Mouse (Mus musculus): ENCODE measurements around the gene Mageb4.
"Not testable (repeated sequence)": the region's sequence is repeated elsewhere in the genome, so short reads cannot be mapped to it uniquely, and the experiment has no call there.

Mageb4 gene

GRCm38 (mm10) chrX:86304993-86305392 is at the start of gene Mageb4:
Gene Mageb4, minus strand, starts transcription at chrX:86305093.
- DNase-seq (ENCODE audit: low spot score): not testable (repeated sequence)

DNA sequence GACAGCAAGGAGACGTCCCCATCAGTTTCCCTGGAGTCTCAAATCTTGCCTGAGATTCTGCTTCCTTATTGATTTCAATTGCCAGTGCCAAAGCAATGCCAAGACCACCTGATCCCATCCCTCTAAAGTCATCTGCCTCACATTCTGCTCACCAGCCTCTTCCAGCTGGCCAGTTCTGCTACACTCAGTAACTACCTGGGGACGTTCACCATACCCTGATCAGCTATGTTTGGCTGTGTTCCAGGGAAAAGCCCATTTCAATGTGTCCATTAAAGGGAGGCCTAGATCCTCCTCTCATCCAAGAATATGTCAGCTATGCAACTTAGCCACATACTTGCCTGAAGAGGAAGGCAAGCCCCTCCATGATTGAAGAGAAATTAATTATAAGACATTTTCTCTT is 20.3 kb downstream of the Mageb4 start:
- DNase-seq (ENCODE audit: low spot score): not testable (repeated sequence)

DNA sequence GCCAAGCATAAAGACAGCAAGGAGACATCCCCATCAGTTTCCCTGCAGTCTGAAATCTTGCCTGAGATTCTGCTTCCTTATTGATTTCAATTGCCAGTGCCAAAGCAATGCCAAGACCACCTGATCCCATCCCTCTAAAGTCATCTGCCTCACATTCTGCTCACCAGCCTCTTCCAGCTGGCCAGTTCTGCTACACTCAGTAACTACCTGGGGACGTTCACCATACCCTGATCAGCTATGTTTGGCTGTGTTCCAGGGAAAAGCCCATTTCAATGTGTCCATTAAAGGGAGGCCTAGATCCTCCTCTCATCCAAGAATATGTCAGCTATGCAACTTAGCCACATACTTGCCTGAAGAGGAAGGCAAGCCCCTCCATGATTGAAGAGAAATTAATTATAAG is 58.9 kb downstream of the Mageb4 start:
- not testable (repeated sequence) for DNase-seq (ENCODE audit: low spot score)

- no peak for DNase-seq (ENCODE audit: low spot score)
These were observed 67.6 kb downstream of the Mageb4 start for GRCm38 (mm10) chrX:86237246-86237645.
